Mouse (Mus musculus): ENCODE data around the gene Cyp2c54. TPM values are rescaled to one million over a fixed set of nuclear protein-coding genes. Genes with fewer than 3 reads are reported as not detected.
"Not testable (repeated sequence)": the region's sequence is repeated elsewhere in the genome, so short reads cannot be mapped to it uniquely, and the experiment has no call there.

Gene Cyp2c54
- total RNA-seq (2018; cell fraction: chromatin; rRNA removed): not detected
- not detected for total RNA-seq (2018; cell fraction: cytosol; rRNA removed)
- not detected for total RNA-seq (2018; cell fraction: nucleus; rRNA removed)
- polyA plus RNA-seq (2018): not detected in 3 replicates

GRCm38 (mm10) chr19:40073701-40074100 is at the start of gene Cyp2c54:
Gene Cyp2c54 (minus strand): TSS chr19:40073827.
- Histone ChIP-seq H3K4me3 (ENCODE audit: inconsistent target) (no peak within 1 kb of the TSS), H3K27ac (no peak within 1 kb of the TSS), H3K36me3 (ENCODE audit: inconsistent target) (no peaks in the 10 kb centered on the region), H3K79me2 (ENCODE audit: inconsistent target) (no peaks in the 10 kb centered on the region)

GRCm38 (mm10) chr19:40119624-40120023 is 46.0 kb upstream of the Cyp2c54 start:
- WGBS (ENCODE audit: missing documents): 92% methylated on average over 13 of the region's 13 CpGs
- H3K36me3 ChIP-seq (ENCODE audit: inconsistent target); H3K27ac ChIP-seq; H3K79me2 ChIP-seq (ENCODE audit: inconsistent target); H3K4me3 ChIP-seq (ENCODE audit: inconsistent target): not testable (repeated sequence)

GRCm38 (mm10) chr19:40091111-40091510 is 17.5 kb upstream of the Cyp2c54 start:
- no peaks in the 10 kb centered on the region for H3K36me3 ChIP-seq (ENCODE audit: inconsistent target)
- no peak overlapping the region for H3K27ac ChIP-seq
- no peaks in the 10 kb centered on the region for H3K79me2 ChIP-seq (ENCODE audit: inconsistent target)
- no peak overlapping the region for H3K4me3 ChIP-seq (ENCODE audit: inconsistent target)
- WGBS (ENCODE audit: missing documents): 84% methylated on average over 3 of the region's 3 CpGs

- not testable (repeated sequence) for H3K27ac ChIP-seq; H3K79me2 ChIP-seq (ENCODE audit: inconsistent target); H3K36me3 ChIP-seq (ENCODE audit: inconsistent target); H3K4me3 ChIP-seq (ENCODE audit: inconsistent target)
- WGBS (ENCODE audit: missing documents): 100% methylated on average over 1 of the region's 1 CpGs
These were observed 15.8 kb upstream of the Cyp2c54 start, which contains the start of gene Cyp2c50 for GRCm38 (mm10) chr19:40089421-40089820. Gene Cyp2c50 (plus strand): TSS chr19:40089688.

GRCm38 (mm10) chr19:40088381-40088780 is 14.8 kb upstream of the Cyp2c54 start:
- no peak overlapping the region for H3K27ac ChIP-seq
- H3K4me3 ChIP-seq (ENCODE audit: inconsistent target): no peak overlapping the region
- H3K79me2 ChIP-seq (ENCODE audit: inconsistent target): no peaks in the 10 kb centered on the region
- WGBS (ENCODE audit: missing documents): 88% methylated on average over 1 of the region's 1 CpGs
- no peaks in the 10 kb centered on the region for H3K36me3 ChIP-seq (ENCODE audit: inconsistent target)

- H3K79me2 ChIP-seq (ENCODE audit: inconsistent target); H3K36me3 ChIP-seq (ENCODE audit: inconsistent target); H3K4me3 ChIP-seq (ENCODE audit: inconsistent target); H3K27ac ChIP-seq: not testable (repeated sequence)
- 91% methylated on average over 1 of the region's 1 CpGs for WGBS (ENCODE audit: missing documents)
These were observed 81.5 kb downstream of the Cyp2c54 start, which contains the start of gene Cyp2c37 for GRCm38 (mm10) chr19:39992140-39992539. Gene Cyp2c37 (plus strand): TSS chr19:39992424.

GRCm38 (mm10) chr19:39989471-39989870 is 84.2 kb downstream of the Cyp2c54 start:
- WGBS (ENCODE audit: missing documents): 61% methylated on average over 2 of the region's 2 CpGs
- Histone ChIP-seq H3K4me3 (ENCODE audit: inconsistent target) (no peak overlapping the region), H3K79me2 (ENCODE audit: inconsistent target) (no peaks in the 10 kb centered on the region), H3K36me3 (ENCODE audit: inconsistent target) (no peaks in the 10 kb centered on the region), H3K27ac (no peak overlapping the region)

Other genes starting within 250 kb of the Cyp2c54 start
- gene Cyp2c69, start 187.0 kb downstream of the Cyp2c54 start, polyA plus RNA-seq (2018): not detected in 3 replicates
- not detected in 3 replicates for gene Cyp2c37, start 81.4 kb downstream of the Cyp2c54 start, polyA plus RNA-seq (2018)
- gene Cyp2c50, start 15.9 kb upstream of the Cyp2c54 start, polyA plus RNA-seq (2018): not detected in 3 replicates
- not detected in 3 replicates for gene Cyp2c70, start 113.5 kb upstream of the Cyp2c54 start, polyA plus RNA-seq (2018)
- 0.53 to 1.1 TPM (median 0.80 TPM) in 3 replicates for gene Pdlim1, start 198.0 kb upstream of the Cyp2c54 start, polyA plus RNA-seq (2018)